Mouse (Mus musculus) heart, postnatal 0 days (tissue): ENCODE results near the gene Hmgb4.

Source experiments
- CTCF ChIP-seq: IDR thresholded peaks from 2 replicates; pipeline ENCODE4 v1.5.1; 2016; ENCODE audit warnings: antibody characterized with exemption, control low read depth, low read depth
- EP300 ChIP-seq: IDR thresholded peaks from 2 replicates; pipeline ENCODE4 v1.6.1; 2016; ENCODE audit warnings: antibody characterized with exemption, low read depth

DNA sequence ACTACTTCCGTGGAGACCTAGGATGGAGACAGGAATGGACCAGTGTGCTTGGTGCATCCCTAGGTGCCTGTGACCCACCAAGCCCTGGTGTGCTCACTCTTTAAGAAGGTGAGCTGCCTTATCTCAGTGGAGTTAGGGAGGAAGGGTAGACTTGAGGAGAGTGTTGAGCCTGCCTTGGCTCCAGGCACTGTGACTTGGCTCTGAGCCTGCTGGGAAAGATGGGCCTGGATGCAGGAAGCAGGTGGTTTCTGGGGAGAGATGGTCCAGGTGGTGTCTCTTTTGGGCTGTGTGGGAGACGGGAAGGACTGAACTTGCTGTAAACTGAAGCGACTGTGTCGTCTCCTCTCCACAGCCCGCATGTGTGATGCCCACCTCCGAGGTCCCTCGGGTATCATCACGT, 45.3 kb upstream of the Hmgb4 start:
- TF ChIP-seq CTCF (no peak), EP300 (no peak)
